Mouse (Mus musculus) CH12.LX (cell line): ENCODE measurements at regions not wholly inside any gene's neighbourhood (a gene's known extent, or its start where the extent isn't known, plus 50 kb on each side); places are given as distances from the start of the nearest gene placed in this dataset.
A peak's percentile ranks its signal among the peaks of the same experiment; 100 is the strongest.

Source experiments
- DNase-seq: peaks from one replicate; pipeline ENCODE4 v3.0.0-alpha.2; 2013; ENCODE audit errors: extremely low read depth
- H3K27ac ChIP-seq: 2 replicates; pipeline ENCODE4 v1.5.1; 2012; ENCODE audit warnings: low read depth, mild to moderate bottlenecking, control low read depth, moderate library complexity; ENCODE audit not compliant: insufficient read depth
- H3K27me3 ChIP-seq: replicated peaks from 2 replicates; pipeline ENCODE3; 2012; ENCODE audit warnings: inconsistent platforms
- H3K36me3 ChIP-seq, 2 experiments: replicated peaks in 1 of 2; 2 replicates each; pipeline versions ENCODE3 to v1.6.1; 2012; ENCODE audit warnings: inconsistent platforms in 1 of 2, low read length in 1 of 2, mild to moderate bottlenecking in 1 of 2, mixed read lengths in 1 of 2, moderate library complexity in 1 of 2; ENCODE audit not compliant: control insufficient read depth in 1 of 2, insufficient read depth in 1 of 2
- H3K4me1 ChIP-seq, 2 experiments: 2 replicates each; pipeline ENCODE4 v1.6.1; 2012; ENCODE audit warnings: inconsistent platforms in 1 of 2, moderate library complexity in 1 of 2; ENCODE audit not compliant: insufficient read depth in 2 of 2, control insufficient read depth in 1 of 2
- H3K4me2 ChIP-seq: 2 replicates; pipeline ENCODE4 v1.6.1; 2012; ENCODE audit warnings: low read depth, mild to moderate bottlenecking, control low read depth; ENCODE audit not compliant: poor library complexity, insufficient read depth, severe bottlenecking
- H3K4me3 ChIP-seq, 3 experiments: fragments of 150-350 bp in 1 of 3; sonication (generic) in 1 of 3; replicated peaks in 1 of 3; 2 replicates each; pipeline versions ENCODE3 to v1.5.1; 2011 to 2012; ENCODE audit warnings: low read depth in 2 of 3, low read length in 2 of 3, mild to moderate bottlenecking in 2 of 3, moderate library complexity in 2 of 3, control low read depth in 1 of 3, improper control_type of control experiment in 1 of 3, inconsistent platforms in 1 of 3, mixed read lengths in 1 of 3; ENCODE audit not compliant: poor library complexity in 1 of 3
- H3K79me2 ChIP-seq: replicated peaks from 2 replicates; pipeline ENCODE4 v1.6.1; 2012; ENCODE audit warnings: mild to moderate bottlenecking, moderate library complexity; ENCODE audit not compliant: control insufficient read depth, poor library complexity, insufficient read depth, severe bottlenecking; ENCODE audit errors: extremely low read depth
- H3K9ac ChIP-seq: 2 replicates; pipeline ENCODE4 v1.6.1; 2012; ENCODE audit warnings: low read depth, mild to moderate bottlenecking, control low read depth, moderate library complexity; ENCODE audit not compliant: insufficient read depth
- H3K9me3 ChIP-seq: replicated peaks from 2 replicates; pipeline ENCODE3; 2012; ENCODE audit warnings: low read length, inconsistent platforms, mixed read lengths
- CHD1 ChIP-seq: IDR thresholded peaks from 2 replicates; pipeline ENCODE4 v1.6.1; 2012; ENCODE audit warnings: low read depth, low read length, improper control_type of control experiment, inconsistent platforms
- CTCF ChIP-seq, 2 experiments: IDR thresholded peaks in 1 of 2; conservative IDR thresholded peaks in 1 of 2; 2 replicates each; pipeline ENCODE4 v1.5.1; 2011 to 2012; ENCODE audit warnings: low read depth in 2 of 2, low read length in 2 of 2, improper control_type of control experiment in 1 of 2, inconsistent platforms in 1 of 2, mild to moderate bottlenecking in 1 of 2, moderate library complexity in 1 of 2
- E2F4 ChIP-seq: IDR thresholded peaks from 2 replicates; pipeline ENCODE4 v1.6.1; 2011; ENCODE audit warnings: low read depth, low read length, improper control_type of control experiment; ENCODE audit not compliant: insufficient replicate concordance
- ELF1 ChIP-seq: IDR thresholded peaks from 2 replicates; pipeline ENCODE4 v1.6.1; 2014; ENCODE audit warnings: low read depth, mild to moderate bottlenecking, inconsistent platforms, low read length, improper control_type of control experiment
- EP300 ChIP-seq: IDR thresholded peaks from 2 replicates; pipeline ENCODE4 v1.6.1; 2011; ENCODE audit warnings: low read length, improper control_type of control experiment
- ETS1 ChIP-seq: conservative IDR thresholded peaks from 2 replicates; pipeline ENCODE4 v1.6.1; 2012; ENCODE audit warnings: low read depth, mild to moderate bottlenecking, inconsistent platforms, low read length, improper control_type of control experiment, moderate library complexity
- HCFC1 ChIP-seq: IDR thresholded peaks from 2 replicates; pipeline ENCODE4 v1.6.1; 2012; ENCODE audit warnings: low read depth, mild to moderate bottlenecking, inconsistent platforms, low read length, improper control_type of control experiment
- IRF4 ChIP-seq: IDR thresholded peaks from 2 replicates; pipeline ENCODE4 v1.6.1; 2014; ENCODE audit warnings: low read depth, mild to moderate bottlenecking, inconsistent platforms, low read length, improper control_type of control experiment
- MAFK ChIP-seq: IDR thresholded peaks from 2 replicates; pipeline ENCODE4 v1.6.1; 2011; ENCODE audit warnings: low read length, improper control_type of control experiment; ENCODE audit not compliant: insufficient replicate concordance
- MAX ChIP-seq: IDR thresholded peaks from 2 replicates; pipeline ENCODE4 v1.6.1; 2011; ENCODE audit warnings: low read length, improper control_type of control experiment
- MXI1 ChIP-seq: IDR thresholded peaks from 2 replicates; pipeline ENCODE4 v1.6.1; 2011; ENCODE audit warnings: mild to moderate bottlenecking, low read depth, low read length, improper control_type of control experiment
- MYC ChIP-seq: IDR thresholded peaks from 2 replicates; pipeline ENCODE4 v1.6.1; 2011; ENCODE audit warnings: low read depth, mild to moderate bottlenecking, improper control_type of control experiment, low read length
- NELFE ChIP-seq: IDR thresholded peaks from 2 replicates; pipeline ENCODE4 v1.6.1; 2011; ENCODE audit warnings: low read depth, low read length, improper control_type of control experiment
- NRF1 ChIP-seq: IDR thresholded peaks from 2 replicates; pipeline ENCODE4 v1.6.1; 2014; ENCODE audit warnings: low read depth, mild to moderate bottlenecking, inconsistent platforms, low read length, improper control_type of control experiment, moderate library complexity
- PAX5 ChIP-seq: IDR thresholded peaks from 2 replicates; pipeline ENCODE4 v1.6.1; 2012; ENCODE audit warnings: low read length, inconsistent platforms, mixed read lengths
- POLR2AphosphoS2 ChIP-seq: IDR thresholded peaks from 2 replicates; pipeline ENCODE4 v1.6.1; 2011; ENCODE audit warnings: low read depth, low read length, improper control_type of control experiment
- SIN3A ChIP-seq: IDR thresholded peaks from 2 replicates; pipeline ENCODE4 v1.6.1; 2012; ENCODE audit warnings: low read length, improper control_type of control experiment, inconsistent platforms
- TCF12 ChIP-seq: IDR thresholded peaks from 2 replicates; pipeline ENCODE4 v1.6.1; 2014; ENCODE audit warnings: low read depth, mild to moderate bottlenecking, inconsistent platforms, low read length, improper control_type of control experiment
- UBTF ChIP-seq: IDR thresholded peaks from 2 replicates; pipeline ENCODE4 v1.6.1; 2012; ENCODE audit warnings: low read depth, mild to moderate bottlenecking, inconsistent platforms, low read length, improper control_type of control experiment, moderate library complexity
- dilution Hi-C: fragments of 300-500 bp; cut with MboI; formaldehyde crosslinking; loops from 2 replicates; pipeline ENCODE4 v1.14.3; 2020; ENCODE audit warnings: low sequenced_read_pairs; ENCODE audit not compliant: extremely low pct_unique_long_range_greater_than_20kb, extremely low pct_ligation_motif_present
- in situ Hi-C: fragments of 300-500 bp; cut with MboI; formaldehyde crosslinking; loops from 3 replicates; pipeline ENCODE4 v1.14.3; 2019; ENCODE audit warnings: low sequenced_read_pairs, low pct_ligation_motif_present, low pct_unique_long_range_greater_than_20kb, mixed read lengths

- in situ Hi-C loops: no loop called here
- no peaks in the 10 kb centered on the region for H3K4me1 ChIP-seq
- TF ChIP-seq EP300: no peak
- TF ChIP-seq IRF4: no peak
- no peak for TF ChIP-seq TCF12
- TF ChIP-seq ELF1: no peak
- TF ChIP-seq HCFC1: no peak
- no peak for TF ChIP-seq MXI1
- no peak for TF ChIP-seq NELFE
- no peak for TF ChIP-seq CHD1
- dilution Hi-C loops: no loop called here
- H3K79me2 ChIP-seq: no peaks in the 10 kb centered on the region
- no peak overlapping the region for H3K4me2 ChIP-seq
- peaks cover 12% of the 10 kb centered on the region for H3K9me3 ChIP-seq
- no peaks in the 10 kb centered on the region for H3K27me3 ChIP-seq
- H3K4me3 ChIP-seq: no peak overlapping the region
- no peak for DNase-seq
- no peak overlapping the region for H3K27ac ChIP-seq
- no peaks in the 10 kb centered on the region for H3K36me3 ChIP-seq
- no peak overlapping the region for H3K9ac ChIP-seq
Observed at GRCm38 (mm10) chr5:58559816-58560215, 842.0 kb downstream of the Pcdh7 start.

DNA sequence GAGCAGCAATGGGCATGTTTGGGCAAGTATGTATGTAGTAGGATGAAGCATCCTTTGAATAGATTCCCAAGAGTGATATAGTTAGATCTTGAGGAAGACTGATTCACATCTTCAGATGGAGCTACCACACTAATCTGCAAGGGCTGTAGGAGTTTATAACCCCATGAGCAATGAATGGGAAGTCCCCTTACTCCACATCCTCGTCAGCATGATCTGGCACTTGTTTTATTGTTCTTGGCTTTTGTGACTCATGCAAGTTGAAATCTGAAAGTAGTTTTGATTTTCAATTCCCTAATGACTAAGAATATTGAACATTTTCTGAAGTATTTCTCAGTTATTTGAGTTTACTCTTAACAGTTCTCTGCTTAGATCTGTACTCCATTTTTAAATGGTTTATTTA is 882.1 kb downstream of the Pcdh7 start:
- dilution Hi-C loops (no loop called here), in situ Hi-C loops (no loop called here)
- Histone ChIP-seq H3K9me3 (peaks cover 12% of the 10 kb centered on the region), H3K27me3 (no peaks in the 10 kb centered on the region), H3K4me2 (no peak overlapping the region), H3K27ac (no peak overlapping the region), H3K9ac (no peak overlapping the region), H3K36me3 (no peaks in the 10 kb centered on the region), H3K79me2 (no peaks in the 10 kb centered on the region), H3K4me3 (no peak overlapping the region), H3K4me1 (no peaks in the 10 kb centered on the region)
- no peak for TF ChIP-seq MXI1
- TF ChIP-seq SIN3A: no peak
- peak; percentile 5; the same call in 1 of the 2 replicates for TF ChIP-seq MAFK
- no peak for TF ChIP-seq PAX5
- TF ChIP-seq NRF1: no peak
- TF ChIP-seq IRF4: peak; percentile 26; the same call in 1 of the 2 replicates
- DNase-seq: no peak

- no peaks in the 10 kb centered on the region for H3K36me3 ChIP-seq
- H3K27me3 ChIP-seq: no peaks in the 10 kb centered on the region
- dilution Hi-C loops: no loop called here
- H3K9ac ChIP-seq: no peak overlapping the region
- in situ Hi-C loops: no loop called here
- DNase-seq: no peak
- no peak overlapping the region for H3K4me2 ChIP-seq
- peaks cover 31% of the 10 kb centered on the region for H3K9me3 ChIP-seq
- TF ChIP-seq ELF1: no peak
- TF ChIP-seq E2F4: no peak
- no peak for TF ChIP-seq UBTF
- TF ChIP-seq MAFK: no peak
- TF ChIP-seq POLR2AphosphoS2: no peak
- TF ChIP-seq MYC: no peak
- TF ChIP-seq MAX: no peak
- no peak for TF ChIP-seq CTCF (conservative IDR thresholded peaks at IDR 0.05 in 1 of 2, IDR thresholded peaks at IDR 0.05 in 1 of 2; ENCODE audit: low read depth in 2 of 2, low read length in 2 of 2)
- no peak for TF ChIP-seq ETS1
- TF ChIP-seq, all 38 proteins: peak for 0
- Histone ChIP-seq H3K4me1 (no peaks in the 10 kb centered on the region), H3K4me3 (no peak overlapping the region), H3K79me2 (no peaks in the 10 kb centered on the region), H3K27ac (no peak overlapping the region)
Observed at GRCm38 (mm10) chr5:58621527-58621926, 903.8 kb downstream of the Pcdh7 start.
